Mouse (Mus musculus) small intestine, adult 2 months (tissue): ENCODE measurements around the gene Zfp931. TPM values are rescaled to one million over a fixed set of nuclear protein-coding genes. Genes with fewer than 3 reads are reported as not detected.
"Not testable (repeated sequence)": the region's sequence is repeated elsewhere in the genome, so short reads cannot be mapped to it uniquely, and the experiment has no call there.

Experiments used
- H3K27ac ChIP-seq: fragments of 200-500 bp; 2 replicates; pipeline ENCODE4 v1.5.1; 2012; ENCODE audit warnings: low read depth, low read length, control low read depth, inconsistent platforms; ENCODE audit not compliant: insufficient read depth
- H3K27me3 ChIP-seq: fragments of 200-500 bp; 2 replicates; pipeline ENCODE4 v1.6.1; 2012; ENCODE audit warnings: mild to moderate bottlenecking, moderate library complexity, low read length, inconsistent platforms; ENCODE audit not compliant: control insufficient read depth, insufficient read depth
- H3K36me3 ChIP-seq: fragments of 200-500 bp; 2 replicates; pipeline ENCODE4 v1.6.1; 2012; ENCODE audit warnings: mild to moderate bottlenecking, low read length, control low read depth, inconsistent platforms; ENCODE audit not compliant: control insufficient read depth, insufficient read depth
- H3K4me1 ChIP-seq: fragments of 200-500 bp; 2 replicates; pipeline ENCODE4 v1.6.1; 2012; ENCODE audit warnings: low read length, inconsistent platforms, mixed read lengths; ENCODE audit not compliant: control insufficient read depth, insufficient read depth, insufficient read length
- H3K4me3 ChIP-seq: fragments of 200-500 bp; 2 replicates; pipeline ENCODE4 v1.5.1; 2012; ENCODE audit warnings: low read depth, mild to moderate bottlenecking, control low read depth, inconsistent platforms, low read length, moderate library complexity
- CTCF ChIP-seq: fragments of 200-500 bp; IDR thresholded peaks from 2 replicates; pipeline ENCODE4 v1.5.1; 2012; ENCODE audit warnings: low read depth, mild to moderate bottlenecking, control low read depth, inconsistent platforms, low read length, moderate library complexity, mixed read lengths; ENCODE audit not compliant: insufficient replicate concordance, insufficient read length; ENCODE audit errors: extremely low read depth
- POLR2A ChIP-seq: fragments of 200-500 bp; IDR thresholded peaks from 2 replicates; pipeline ENCODE4 v1.6.1; 2012; ENCODE audit warnings: low read depth, mild to moderate bottlenecking, control low read depth, inconsistent platforms, low read length, moderate library complexity
- WGBS: fragments of 180-500 bp; shearing (Covaris S2); methylation state at CpG from one replicate; pipeline ENCODE4 v1.1.7; 2018; 5-methylcytosine and 5-hydroxymethylcytosine counted together
- polyA plus RNA-seq: library from polyadenylated mRNA; depleted of rRNA; stranded (reverse); fragments of >200 nt; gene quantifications from 2 replicates; pipeline ENCODE4 v1.2.3, GENCODE M21; 2012; rRNA removed

Gene Zfp931
- polyA plus RNA-seq, 1 experiment: 0.10 TPM

GRCm38 (mm10) chr2:178058195-178058594 lies 20.1 kb downstream of the Zfp931 start:
- H3K4me3 ChIP-seq: no peak overlapping the region
- no peaks in the 10 kb centered on the region for H3K4me1 ChIP-seq
- TF ChIP-seq POLR2A (no peak), CTCF (no peak)
- no peak overlapping the region for H3K27ac ChIP-seq
- WGBS: 0% methylated on average over 1 of the region's 1 CpGs
- H3K36me3 ChIP-seq: no peaks in the 10 kb centered on the region
- no peaks in the 10 kb centered on the region for H3K27me3 ChIP-seq

- H3K36me3 ChIP-seq, H3K27ac ChIP-seq, H3K4me3 ChIP-seq, H3K27me3 ChIP-seq, H3K4me1 ChIP-seq: not testable (repeated sequence)
- WGBS: 74% methylated on average over 3 of the region's 3 CpGs
Measured at GRCm38 (mm10) chr2:178027601-178028000, 50.7 kb downstream of the Zfp931 start.

GRCm38 (mm10) chr2:178023861-178024260 lies 54.4 kb downstream of the Zfp931 start:
- WGBS: 3% methylated on average over 2 of the region's 2 CpGs
- H3K27ac ChIP-seq, H3K27me3 ChIP-seq, H3K36me3 ChIP-seq, H3K4me1 ChIP-seq: not testable (repeated sequence)
- peak overlapping the region; percentile 57 for H3K4me3 ChIP-seq

GRCm38 (mm10) chr2:178023011-178023611 lies 55.2 kb downstream of the Zfp931 start, which contains the start of gene Zfp971:
Gene Zfp971 (plus strand): TSS chr2:178023284.
- not testable (repeated sequence) for H3K4me1 ChIP-seq, H3K27me3 ChIP-seq, H3K27ac ChIP-seq, H3K36me3 ChIP-seq
- WGBS: under 1% methylated on average over 15 of the region's 15 CpGs
- H3K4me3 ChIP-seq: peak within 1 kb of the TSS; percentile 57

- not testable (repeated sequence) for H3K27me3 ChIP-seq, H3K4me3 ChIP-seq, H3K4me1 ChIP-seq, H3K27ac ChIP-seq, H3K36me3 ChIP-seq
- WGBS: 43% methylated on average over 8 of the region's 8 CpGs
Measured at GRCm38 (mm10) chr2:178020773-178021172, 57.5 kb downstream of the Zfp931 start.

- H3K4me1 ChIP-seq, H3K36me3 ChIP-seq, H3K27ac ChIP-seq, H3K4me3 ChIP-seq, H3K27me3 ChIP-seq: not testable (repeated sequence)
- 64% methylated on average over 3 of the region's 3 CpGs for WGBS
Measured at GRCm38 (mm10) chr2:178019486-178019885, 58.8 kb downstream of the Zfp931 start.

Other genes starting within 250 kb of the Zfp931 start
- gene Gm14325, start 238.1 kb downstream of the Zfp931 start, polyA plus RNA-seq: 0.66 and 1.7 TPM in 2 replicates
- 0.16 TPM in 1 of 2 replicates, not detected in the other for gene Gm14327, start 181.4 kb downstream of the Zfp931 start, polyA plus RNA-seq
- not detected in 2 replicates for gene Zfp972, start 152.9 kb downstream of the Zfp931 start, polyA plus RNA-seq
- gene Gm14326, start 121.2 kb downstream of the Zfp931 start, polyA plus RNA-seq: 0.33 and 0.62 TPM in 2 replicates
- gene Zfp971, start 55.2 kb downstream of the Zfp931 start, polyA plus RNA-seq: 0.25 TPM in 2 replicates
- 0.08 and 0.10 TPM in 2 replicates for gene Phactr3, start 40.5 kb upstream of the Zfp931 start, polyA plus RNA-seq